Mouse (Mus musculus) hindbrain, postnatal 0 days (tissue): ENCODE data around the gene Phyhd1. TPM values are rescaled to one million over a fixed set of nuclear protein-coding genes. Genes with fewer than 3 reads are reported as not detected.

Experiments
- ATAC-seq: fragments of 200-750 bp; cut with Nextera tagmentation; 2 replicates; pipeline ENCODE4 v1.8.0; 2017; ENCODE audit warnings: mild to moderate bottlenecking, moderate TSS enrichment, moderate library complexity
- DNase-seq: peaks from one replicate; pipeline ENCODE4 v3.0.0-alpha.2; 2015; ENCODE audit warnings: low spot score
- H3K27ac ChIP-seq: fragments of 300-500 bp; sonication (generic); 2 replicates; pipeline ENCODE4 v1.5.1; 2014; ENCODE audit warnings: mild to moderate bottlenecking
- H3K27me3 ChIP-seq: fragments of 300-500 bp; sonication (generic); 2 replicates; pipeline ENCODE4 v1.6.1; 2014; ENCODE audit warnings: low read length, mixed read lengths; ENCODE audit not compliant: insufficient read depth
- H3K36me3 ChIP-seq: fragments of 300-500 bp; sonication (generic); 2 replicates; pipeline ENCODE4 v1.6.1; 2014; ENCODE audit warnings: low read length, mixed read lengths; ENCODE audit not compliant: insufficient read depth
- H3K4me1 ChIP-seq: fragments of 300-500 bp; sonication (generic); 2 replicates; pipeline ENCODE4 v1.6.1; 2014; ENCODE audit warnings: antibody characterized with exemption, low read length, mixed read lengths; ENCODE audit not compliant: insufficient read depth
- H3K4me2 ChIP-seq: fragments of 300-500 bp; sonication (generic); 2 replicates; pipeline ENCODE4 v1.6.1; 2014; ENCODE audit warnings: low read depth, mild to moderate bottlenecking, low read length, moderate library complexity, mixed read lengths
- H3K4me3 ChIP-seq: fragments of 300-500 bp; sonication (generic); 2 replicates; pipeline ENCODE4 v1.5.1; 2014; ENCODE audit warnings: low read length
- H3K9ac ChIP-seq: fragments of 300-500 bp; sonication (generic); replicated peaks from 2 replicates; pipeline ENCODE4 v1.6.1; 2014; ENCODE audit warnings: mild to moderate bottlenecking, low read length, moderate library complexity, mixed read lengths
- H3K9me3 ChIP-seq: fragments of 300-500 bp; sonication (generic); 2 replicates; pipeline ENCODE4 v1.6.1; 2016; ENCODE audit warnings: low read length, mixed read lengths
- CTCF ChIP-seq: IDR thresholded peaks from 2 replicates; pipeline ENCODE4 v1.5.1; 2016; ENCODE audit warnings: antibody characterized with exemption, control low read depth, low read depth
- WGBS: fragments of 180-500 bp; shearing (Covaris S2); extraction: QIAGEN DNeasy Blood & Tissue Kit; methylation state at CpG from one replicate; pipeline ENCODE4 v1.1.7; 2014; 5-methylcytosine and 5-hydroxymethylcytosine counted together
- polyA plus RNA-seq: library from polyadenylated mRNA; unstranded; fragments of >200 nt; fragmentation: Nextera tagmentation; extraction: Ambion mirVana; gene quantifications from 2 replicates; pipeline ENCODE4 v1.2.1, GENCODE M21; 2015
- total RNA-seq: library from RNA; depleted of rRNA; stranded (reverse); fragments of >200 nt; gene quantifications from 2 replicates; pipeline ENCODE4 v1.2.3, GENCODE M21; 2014

Phyhd1 gene
- total and polyA plus RNA-seq, 2 experiments from 2014 or later, result 5.6 to 7.4 TPM

DNA sequence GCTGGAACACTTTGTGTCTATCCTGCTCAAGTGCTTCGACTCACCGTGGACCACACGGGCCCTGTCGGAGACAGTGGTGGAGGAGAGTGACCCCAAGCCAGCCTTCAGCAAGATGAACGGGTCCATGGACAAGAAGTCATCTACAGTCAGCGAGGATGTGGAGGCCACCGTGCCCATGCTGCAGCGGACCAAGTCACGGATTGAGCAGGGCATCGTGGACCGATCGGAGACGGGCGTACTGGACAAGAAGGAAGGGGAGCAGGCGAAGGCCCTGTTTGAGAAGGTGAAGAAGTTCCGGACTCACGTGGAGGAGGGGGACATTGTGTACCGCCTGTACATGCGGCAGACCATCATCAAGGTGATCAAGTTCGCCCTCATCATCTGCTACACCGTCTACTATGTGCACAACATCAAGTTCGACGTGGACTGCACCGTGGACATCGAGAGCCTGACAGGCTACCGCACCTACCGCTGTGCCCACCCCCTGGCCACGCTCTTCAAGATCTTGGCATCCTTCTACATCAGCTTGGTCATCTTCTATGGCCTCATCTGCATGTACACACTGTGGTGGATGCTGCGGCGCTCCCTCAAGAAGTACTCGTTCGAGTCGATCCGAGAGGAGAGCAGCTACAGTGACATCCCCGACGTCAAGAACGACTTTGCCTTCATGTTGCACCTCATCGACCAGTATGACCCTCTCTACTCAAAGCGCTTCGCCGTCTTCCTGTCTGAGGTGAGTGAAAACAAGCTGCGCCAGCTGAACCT, 10.2 kb upstream of the Phyhd1 start:
- ATAC-seq (no peak), DNase-seq (no peak)
- 96% methylated on average over 42 of the region's 42 CpGs for WGBS
- H3K36me3 ChIP-seq, result peaks cover 41% of the 10 kb centered on the region
- no peak overlapping the region for H3K27ac ChIP-seq
- no peaks in the 10 kb centered on the region for H3K27me3 ChIP-seq
- H3K9me3 ChIP-seq, result no peaks in the 10 kb centered on the region
- H3K4me3 ChIP-seq, result no peak overlapping the region
- TF ChIP-seq CTCF, result no peak
- no peak overlapping the region for H3K9ac ChIP-seq
- H3K4me1 ChIP-seq, result no peaks in the 10 kb centered on the region; the same call in 1 of the 2 replicates
- no peak overlapping the region for H3K4me2 ChIP-seq

DNA sequence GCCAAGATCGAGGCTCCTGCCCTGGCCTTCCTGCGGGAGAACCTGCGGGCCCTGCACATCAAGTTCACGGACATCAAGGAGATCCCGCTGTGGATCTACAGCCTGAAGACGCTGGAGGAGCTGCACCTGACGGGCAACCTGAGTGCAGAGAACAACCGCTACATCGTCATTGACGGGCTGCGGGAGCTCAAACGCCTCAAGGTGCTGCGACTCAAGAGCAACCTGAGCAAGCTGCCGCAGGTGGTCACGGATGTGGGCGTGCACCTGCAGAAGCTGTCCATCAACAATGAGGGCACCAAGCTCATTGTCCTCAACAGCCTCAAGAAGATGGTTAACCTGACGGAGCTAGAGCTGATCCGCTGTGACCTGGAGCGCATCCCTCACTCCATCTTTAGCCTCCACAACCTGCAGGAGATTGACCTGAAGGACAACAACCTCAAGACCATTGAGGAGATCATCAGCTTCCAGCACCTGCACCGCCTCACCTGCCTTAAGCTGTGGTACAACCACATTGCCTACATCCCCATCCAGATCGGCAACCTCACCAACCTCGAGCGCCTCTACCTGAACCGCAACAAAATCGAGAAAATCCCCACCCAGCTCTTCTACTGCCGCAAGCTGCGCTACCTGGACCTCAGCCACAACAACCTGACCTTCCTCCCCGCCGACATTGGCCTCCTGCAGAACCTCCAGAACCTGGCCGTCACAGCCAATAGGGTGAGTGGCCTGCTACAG, 9.2 kb upstream of the Phyhd1 start:
- Histone ChIP-seq H3K4me1 (no peaks in the 10 kb centered on the region; the same call in 1 of the 2 replicates), H3K27ac (no peak overlapping the region), H3K36me3 (peaks cover 42% of the 10 kb centered on the region), H3K4me2 (no peak overlapping the region), H3K9me3 (no peaks in the 10 kb centered on the region), H3K9ac (no peak overlapping the region), H3K4me3 (no peak overlapping the region), H3K27me3 (no peaks in the 10 kb centered on the region)
- 97% methylated on average over 30 of the region's 30 CpGs for WGBS
- no peak for DNase-seq
- no peak for ATAC-seq
- TF ChIP-seq CTCF, result no peak

DNA sequence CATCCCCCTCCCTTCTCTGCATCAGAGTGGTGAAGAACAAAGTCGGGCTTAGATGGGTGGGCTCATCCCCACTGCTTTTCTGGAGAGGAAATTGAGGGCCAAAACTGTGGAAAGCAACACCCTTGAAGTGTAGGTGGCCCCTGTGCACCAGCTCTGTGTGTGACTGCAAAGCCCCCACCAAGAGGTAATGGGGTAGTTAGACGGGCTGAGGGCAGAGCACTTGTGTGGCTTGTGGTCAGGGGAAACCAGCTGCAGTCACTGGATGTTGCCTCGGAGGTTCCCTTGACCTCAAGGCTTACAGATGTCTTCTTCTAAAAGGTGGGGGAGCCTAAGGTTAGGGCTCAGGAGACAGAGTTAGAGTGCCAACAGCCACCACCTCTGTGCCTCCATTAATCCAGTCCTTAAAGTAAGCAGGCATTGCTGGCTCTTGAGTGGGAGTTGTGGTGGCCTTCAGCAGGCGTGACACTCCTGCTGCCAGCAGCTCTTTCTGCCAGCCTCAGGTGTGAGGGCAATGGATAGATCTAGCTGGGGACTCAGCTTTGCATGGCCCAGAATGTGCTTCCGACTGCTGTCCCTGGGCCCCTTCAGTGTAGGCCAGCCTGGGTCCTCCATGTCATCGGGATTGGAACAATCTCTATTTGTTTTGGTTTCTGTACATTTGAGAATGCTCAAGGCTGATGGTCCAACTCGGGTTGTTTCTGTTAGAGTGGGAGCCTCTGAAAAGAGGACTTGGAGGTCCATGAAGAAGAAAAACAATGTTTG, 8.1 kb upstream of the Phyhd1 start:
- ATAC-seq, result no peak
- no peak overlapping the region for H3K4me3 ChIP-seq
- H3K9ac ChIP-seq, result no peak overlapping the region
- no peaks in the 10 kb centered on the region; the same call in 1 of the 2 replicates for H3K4me1 ChIP-seq
- H3K9me3 ChIP-seq, result no peaks in the 10 kb centered on the region
- H3K27ac ChIP-seq, result no peak overlapping the region
- no peak for DNase-seq
- 85% methylated on average over 7 of the region's 7 CpGs for WGBS
- no peak overlapping the region for H3K4me2 ChIP-seq
- peaks cover 47% of the 10 kb centered on the region for H3K36me3 ChIP-seq
- TF ChIP-seq CTCF, result no peak
- H3K27me3 ChIP-seq, result no peaks in the 10 kb centered on the region

DNA sequence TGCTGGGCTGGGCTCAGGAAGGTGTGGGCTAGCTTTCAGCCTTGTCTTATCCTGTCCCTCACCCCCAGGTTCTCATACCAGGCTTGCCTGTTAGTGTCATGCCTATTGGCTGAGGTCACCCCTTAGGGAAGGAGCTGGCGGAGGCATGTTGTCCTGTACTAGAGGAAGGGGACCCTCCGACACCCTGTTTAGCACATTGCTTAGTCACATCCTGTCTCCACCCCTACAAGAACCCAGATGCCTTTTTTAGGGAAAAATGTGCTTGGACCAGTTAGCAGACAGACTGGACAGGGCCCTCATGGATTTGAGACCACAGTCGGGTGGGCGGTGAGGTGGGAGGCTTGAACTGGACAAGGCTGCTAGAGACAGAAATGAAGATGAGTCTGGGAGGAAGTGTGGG, 7.4 kb upstream of the Phyhd1 start:
- WGBS, result 89% methylated on average over 4 of the region's 4 CpGs
- ATAC-seq, result no peak
- H3K9ac ChIP-seq, result no peak overlapping the region
- H3K27ac ChIP-seq, result no peak overlapping the region
- no peaks in the 10 kb centered on the region for H3K9me3 ChIP-seq
- H3K4me1 ChIP-seq, result peaks cover 4% of the 10 kb centered on the region; the same call in 1 of the 2 replicates
- H3K4me2 ChIP-seq, result no peak overlapping the region
- H3K27me3 ChIP-seq, result no peaks in the 10 kb centered on the region
- TF ChIP-seq CTCF, result no peak
- no peak overlapping the region for H3K4me3 ChIP-seq
- H3K36me3 ChIP-seq, result peaks cover 48% of the 10 kb centered on the region
- no peak for DNase-seq

DNA sequence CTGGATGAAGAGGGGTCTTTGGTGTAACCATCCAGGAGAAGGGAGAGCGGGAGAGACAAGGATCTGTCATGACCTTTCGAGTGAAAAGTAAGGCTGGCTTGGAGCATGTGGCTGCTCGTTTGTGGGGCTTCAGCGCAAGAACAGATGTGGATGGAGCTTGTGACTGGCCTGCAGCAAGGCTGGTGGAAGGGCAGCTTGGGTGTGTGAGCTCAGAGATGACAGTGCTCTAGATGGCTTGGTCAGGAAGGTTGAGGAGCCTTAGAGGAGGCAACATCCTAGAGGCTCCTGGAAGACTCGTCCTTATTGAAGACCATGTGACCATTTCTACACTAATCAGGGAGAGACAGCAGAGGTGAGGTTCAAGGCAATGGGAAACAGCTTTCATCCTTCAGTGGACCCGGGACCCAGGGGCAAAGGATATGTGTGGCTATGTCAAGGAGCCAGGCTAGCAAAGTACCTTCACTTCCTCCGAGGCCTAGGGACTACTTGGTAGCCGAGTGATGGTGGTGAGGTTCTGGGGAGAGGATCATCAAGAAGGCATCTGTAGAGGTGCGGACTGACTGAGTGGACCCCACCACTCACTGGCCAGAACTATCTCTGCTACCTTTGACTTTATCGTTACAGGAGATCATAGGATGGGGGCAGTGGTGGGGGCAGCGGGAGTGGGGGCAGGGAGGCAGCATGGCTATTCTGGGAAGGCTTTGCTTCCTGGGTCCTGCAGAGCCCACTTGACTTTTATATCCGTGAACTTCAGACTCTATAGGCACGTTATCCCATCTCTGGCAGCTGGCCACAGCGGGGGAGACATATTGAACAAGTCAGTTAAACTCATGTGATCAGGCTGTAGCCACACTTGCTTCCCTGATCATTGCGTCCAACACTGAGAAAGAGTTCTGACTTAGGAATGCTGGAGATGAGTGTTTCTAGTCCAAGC, 6.6 kb upstream of the Phyhd1 start:
- peaks cover 12% of the 10 kb centered on the region; the same call in 1 of the 2 replicates for H3K4me1 ChIP-seq
- H3K9me3 ChIP-seq, result no peaks in the 10 kb centered on the region
- H3K4me3 ChIP-seq, result no peak overlapping the region
- peaks cover 56% of the 10 kb centered on the region for H3K36me3 ChIP-seq
- no peak overlapping the region for H3K27ac ChIP-seq
- no peak for TF ChIP-seq CTCF
- no peak overlapping the region for H3K9ac ChIP-seq
- 80% methylated on average over 15 of the region's 15 CpGs for WGBS
- no peak for ATAC-seq
- DNase-seq, result peak; percentile 21
- H3K4me2 ChIP-seq, result no peak overlapping the region
- no peaks in the 10 kb centered on the region for H3K27me3 ChIP-seq
